Mouse (Mus musculus) spleen, adult 2 months (tissue): ENCODE data around the gene Gm17428.

ENCODE experiments used
- CTCF ChIP-seq: fragments of 200-500 bp; IDR thresholded peaks from 2 replicates; pipeline ENCODE4 v1.5.1; 2011; ENCODE audit warnings: mild to moderate bottlenecking, inconsistent platforms; ENCODE audit not compliant: insufficient read depth, insufficient read length, insufficient replicate concordance; ENCODE audit errors: extremely low read depth
- POLR2A ChIP-seq: fragments of 200-500 bp; IDR thresholded peaks from 2 replicates; pipeline ENCODE4 v1.6.1; 2011; ENCODE audit warnings: low read depth, low read length, inconsistent platforms

DNA sequence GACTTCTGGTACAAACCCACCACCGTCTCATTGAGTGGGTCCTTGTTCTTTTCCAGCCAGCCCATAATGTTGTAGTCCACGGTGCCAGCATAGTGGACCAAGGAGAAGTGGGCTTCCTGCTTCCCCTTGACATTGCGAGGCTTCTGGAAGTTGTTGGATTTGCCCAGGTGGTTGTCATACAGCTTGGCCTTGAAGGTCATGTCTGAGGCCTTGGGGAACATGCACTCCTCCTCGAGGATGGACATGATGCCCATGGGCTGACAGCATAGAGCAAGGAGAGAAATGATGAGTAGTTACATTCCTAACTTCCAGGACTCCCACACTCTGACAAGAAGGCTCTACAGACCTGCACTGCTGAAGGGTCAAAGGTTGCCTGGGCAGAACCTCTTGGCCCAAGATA lies 18.2 kb upstream of the Gm17428 start:
- TF ChIP-seq CTCF = no peak
- no peak for TF ChIP-seq POLR2A
